Mouse (Mus musculus): ENCODE data around the gene Pllp. TPM values are rescaled to one million over a fixed set of nuclear protein-coding genes. Genes with fewer than 3 reads are reported as not detected.

The Pllp gene
- not detected for polyA plus RNA-seq (2017; shearing (Covaris generic))

GRCm38 (mm10) chr8:94695994-94696384 lies at the start of gene Pllp:
Pllp (minus strand) TSS chr8:94696278.

GRCm38 (mm10) chr8:94745476-94746184 lies 49.6 kb upstream of the Pllp start, which contains the start of gene Ccl22:
Ccl22 (plus strand) TSS chr8:94745590.

GRCm38 (mm10) chr8:94666456-94667308 lies 29.4 kb downstream of the Pllp start, which contains the start of gene Arl2bp:
Arl2bp (plus strand) TSS chr8:94666600.

Other genes starting within 250 kb of the Pllp start
- gene Cpne2, start 163.3 kb downstream of the Pllp start, polyA plus RNA-seq (2017; shearing (Covaris generic)): 3.9 TPM
- 41.4 TPM for gene Rspry1, start 94.3 kb downstream of the Pllp start, polyA plus RNA-seq (2017; shearing (Covaris generic))
- gene Fam192a, start 94.3 kb downstream of the Pllp start, polyA plus RNA-seq (2017; shearing (Covaris generic)): 59.0 TPM
- gene Arl2bp, start 29.7 kb downstream of the Pllp start, polyA plus RNA-seq (2017; shearing (Covaris generic)): 279 TPM
- gene Ccl22, start 49.3 kb upstream of the Pllp start, polyA plus RNA-seq (2017; shearing (Covaris generic)): 0.45 TPM
- 0.96 TPM for gene Cx3cl1, start 75.7 kb upstream of the Pllp start, polyA plus RNA-seq (2017; shearing (Covaris generic))
- not detected for gene Ccl17, start 114.2 kb upstream of the Pllp start, polyA plus RNA-seq (2017; shearing (Covaris generic))
- 42.0 TPM for gene Coq9, start 142.0 kb upstream of the Pllp start, polyA plus RNA-seq (2017; shearing (Covaris generic))
- 107 TPM for gene Ciapin1, start 142.1 kb upstream of the Pllp start, polyA plus RNA-seq (2017; shearing (Covaris generic))
- 90.3 TPM for gene Polr2c, start 161.2 kb upstream of the Pllp start, polyA plus RNA-seq (2017; shearing (Covaris generic))
- 1.1 TPM for gene Dok4, start 180.1 kb upstream of the Pllp start, polyA plus RNA-seq (2017; shearing (Covaris generic))
- not detected for gene Ccdc102a, start 221.8 kb upstream of the Pllp start, polyA plus RNA-seq (2017; shearing (Covaris generic))
- not detected for gene Adgrg5, start 227.4 kb upstream of the Pllp start, polyA plus RNA-seq (2017; shearing (Covaris generic))